Mouse (Mus musculus) brain, embryonic 18.5 days (tissue): ENCODE measurements around the gene Cldn34c1.
"Not testable (repeated sequence)": the region's sequence is repeated elsewhere in the genome, so short reads cannot be mapped to it uniquely, and the experiment has no call there.

Experiments
- DNase-seq: peaks from one replicate; pipeline ENCODE4 v3.0.0-alpha.2; 2012; ENCODE audit warnings: low read depth, low spot score

The Cldn34c1 gene

GRCm38 (mm10) chrX:123103291-123104260 lies at the start of gene Cldn34c1:
Gene Cldn34c1, plus strand, starts transcription at chrX:123103495.
- DNase-seq: peak; percentile 71

- DNase-seq: no peak
Observed at GRCm38 (mm10) chrX:123087441-123087840, 15.9 kb upstream of the Cldn34c1 start.

DNA sequence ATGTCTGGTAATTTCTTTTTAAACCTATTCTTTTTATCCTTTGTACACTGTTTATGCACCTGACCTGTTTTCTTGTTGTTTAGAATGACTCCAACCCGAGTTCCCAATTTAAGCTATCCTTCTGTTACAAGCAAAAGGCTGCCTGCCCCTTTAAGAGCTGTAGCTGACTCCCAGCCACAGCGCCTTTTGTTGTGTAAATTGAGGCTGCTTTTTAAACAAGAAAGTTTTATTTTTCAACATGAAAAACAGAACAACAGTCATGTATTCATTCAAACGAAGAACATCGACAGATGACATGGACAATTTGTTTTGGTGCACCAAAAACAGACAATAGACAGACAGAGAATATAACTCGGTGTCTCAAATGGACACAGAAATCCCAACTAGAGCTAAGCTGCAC lies 489 bp upstream of the Cldn34c1 start:
- peak; percentile 4 for DNase-seq

GRCm38 (mm10) chrX:123104692-123105091 lies 1.4 kb downstream of the Cldn34c1 start:
- DNase-seq: not testable (repeated sequence)

GRCm38 (mm10) chrX:123222381-123222780 lies 119.1 kb downstream of the Cldn34c1 start, which contains the start of gene Srsx:
Gene Srsx, minus strand, starts transcription at chrX:123222481.
- not testable (repeated sequence) for DNase-seq
